24 mouse cellular contexts compared by ENCODE assay signal in genomic region chr2:69024856-69025255, GRCm38 (mm10).
DNase-seq lines count a peak whose midpoint lies in the region; ATAC-seq lines count a peak whose summit lies in the region.
"Had no signal": no experiment of that assay in that cellular context is flagged by ENCODE, and none has a peak within 500 bp of the region (broad histone marks: within the 10 kb centered on the region; RNA-seq: fewer than 3 reads in every experiment).

No protein-coding gene starts in this region.

- no peak for DNase-seq in frontal cortex, postnatal 14 days (ENCODE audit: low spot score in 2 of 2)
- DNase-seq in right cerebral cortex, adult 18-20 months, result peak; percentile 37
- DNase-seq in right cerebral cortex, postnatal 14 days, result no peak
- DNase-seq in brain, adult 2 months (ENCODE audit: low read depth, low spot score), result peak; percentile 75
- no peak for DNase-seq in adrenal gland, adult 18-20 months (ENCODE audit: low spot score in 2 of 2)
- DNase-seq: adrenal gland, adult 2 months; adrenal gland, postnatal 14 days; cerebellum, adult 11-12 months; cerebellum, adult 8-10 months; cerebellum, postnatal 10 days; cerebellum, postnatal 36 days; embryo, embryonic 11 days; gastrocnemius, postnatal 25 days; heart, adult 18-20 months; heart, postnatal 10 days; heart, postnatal 36 days; kidney, adult 11 months had no signal

- ATAC-seq in frontal cortex, adult (ENCODE audit: low TSS enrichment), result peak; percentile 81
- ATAC-seq: CD4-positive, CD25-positive, alpha-beta regulatory T cell, adult 4 months; forebrain, embryonic 13.5 days; forebrain, embryonic 16.5 days; hindbrain, embryonic 16.5 days; intestine, embryonic 15.5 days; Patski had no signal

Comparison
In these comparisons a context has a peak if more than half of its experiments do, and no peak if none do; other contexts are left out.
1. DNase-seq: peak in right cerebral cortex, adult 18-20 months (single experiment) and brain, adult 2 months (single experiment); none in frontal cortex, postnatal 14 days (0 of 2), right cerebral cortex, postnatal 14 days (single experiment) and adrenal gland, adult 18-20 months (0 of 2).